ENCODE assay signal across 16 mouse cellular contexts in the genomic region with DNA sequence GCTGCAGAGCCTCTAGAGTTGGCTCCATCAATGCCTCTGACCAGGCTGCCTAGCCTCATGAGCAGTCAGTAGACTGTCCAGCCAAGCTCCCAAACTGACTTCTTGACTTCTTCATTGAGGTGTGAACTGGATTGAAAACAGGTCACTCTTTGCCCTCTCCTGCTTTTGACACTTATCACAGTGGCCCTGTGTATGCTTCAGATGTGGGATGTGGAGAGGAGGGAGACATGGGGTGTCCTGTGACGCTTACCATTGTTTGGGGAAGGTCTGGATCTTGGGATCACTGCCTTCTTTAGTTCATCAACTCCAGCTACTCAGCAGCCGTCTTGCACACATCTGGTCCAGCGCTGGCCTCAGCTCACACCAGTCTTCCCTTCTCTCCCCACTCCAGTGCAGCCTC.
"Had no signal": no experiment of that assay in that cellular context is flagged by ENCODE, and none has a peak within 500 bp of the region (broad histone marks: within the 10 kb centered on the region; RNA-seq: fewer than 3 reads in every experiment).

No protein-coding gene starts in this region.

- H3K4me3 ChIP-seq: neural tube, embryonic 13.5 days; neural tube, embryonic 15.5 days; stomach, embryonic 15.5 days had no signal

- H3K4me1 ChIP-seq: stomach, embryonic 15.5 days had no signal

- H3K27me3 ChIP-seq: neural tube, embryonic 13.5 days; neural tube, embryonic 15.5 days; stomach, embryonic 15.5 days had no signal

- DNase-seq: retina, postnatal 1 day; right cerebral cortex, adult 18-20 months; right cerebral cortex, postnatal 14 days; right cerebral cortex, postnatal 25 days; right cerebral cortex, postnatal 4 days; spleen, adult 18-20 months; thymus, adult 18-20 months; thymus, adult 2 months; thymus, postnatal 14 days; thymus, postnatal 25 days; thymus, postnatal 36 days; thymus, postnatal 4 days had no signal

- H3K27ac ChIP-seq: neural tube, embryonic 13.5 days; neural tube, embryonic 15.5 days; stomach, embryonic 15.5 days; stomach, postnatal 0 days had no signal

- H3K36me3 ChIP-seq: neural tube, embryonic 13.5 days; neural tube, embryonic 15.5 days; stomach, embryonic 15.5 days had no signal

- H3K9me3 ChIP-seq: neural tube, embryonic 13.5 days; neural tube, embryonic 15.5 days; stomach, embryonic 15.5 days had no signal
